Mouse (Mus musculus) C2C12 (cell line): ENCODE measurements around the gene Pkmyt1. TPM values are rescaled to one million over a fixed set of nuclear protein-coding genes. Genes with fewer than 3 reads are reported as not detected.

Experiments used
- H3K27me3 ChIP-seq: one replicate; pipeline ENCODE4 v1.6.1; 2011; ENCODE audit not compliant: control insufficient read depth, insufficient read depth, insufficient read length
- H3K36me3 ChIP-seq: one replicate; pipeline ENCODE4 v1.6.1; 2011; ENCODE audit not compliant: control insufficient read depth, insufficient read depth
- H3K4me3 ChIP-seq: one replicate; pipeline ENCODE4 v1.5.1; 2011; ENCODE audit warnings: mild to moderate bottlenecking, control low read depth; ENCODE audit not compliant: poor library complexity, insufficient read depth, severe bottlenecking
- H3K79me2 ChIP-seq: one replicate; pipeline ENCODE4 v1.6.1; 2011; ENCODE audit not compliant: control insufficient read depth, insufficient read depth
- H3K79me3 ChIP-seq: one replicate; pipeline ENCODE4 v1.6.1; 2011; ENCODE audit warnings: low read depth, control low read depth
- H3ac ChIP-seq: one replicate; pipeline ENCODE3; 2011; ENCODE audit warnings: low read depth; ENCODE audit not compliant: control insufficient read depth, insufficient read length
- CEBPB ChIP-seq: IDR thresholded peaks from one replicate; pipeline ENCODE4 v1.6.1; 2011; ENCODE audit warnings: low read depth, mild to moderate bottlenecking, control low read depth, moderate library complexity
- CTCF ChIP-seq: IDR thresholded peaks from one replicate; pipeline ENCODE4 v1.5.1; 2011; ENCODE audit not compliant: control insufficient read depth, insufficient read depth, insufficient read length
- FOSL1 ChIP-seq: IDR thresholded peaks from one replicate; pipeline ENCODE4 v1.8.0; 2011; ENCODE audit warnings: mild to moderate bottlenecking, low read length; ENCODE audit not compliant: poor library complexity, insufficient read depth, severe bottlenecking
- MAX ChIP-seq: IDR thresholded peaks from one replicate; pipeline ENCODE4 v1.6.1; 2011; ENCODE audit warnings: mild to moderate bottlenecking, control low read depth
- MYOD1 ChIP-seq: IDR thresholded peaks from one replicate; pipeline ENCODE4 v1.6.1; 2011; ENCODE audit warnings: low read depth; ENCODE audit not compliant: control insufficient read depth, insufficient read length
- MYOG ChIP-seq: IDR thresholded peaks from one replicate; pipeline ENCODE4 v1.6.1; 2011; ENCODE audit not compliant: control insufficient read depth, insufficient read length; ENCODE audit errors: extremely low read depth
- USF1 ChIP-seq: IDR thresholded peaks from one replicate; pipeline ENCODE4 v1.6.1; 2011; ENCODE audit warnings: low read depth, mild to moderate bottlenecking, control low read depth, moderate library complexity
- long read RNA-seq, 2 experiments: library from polyadenylated mRNA; unstranded; transcript quantifications; one replicate each; pipeline ENCODE4 v2.0.0; 2019 to 2020
- polyA plus RNA-seq: library from polyadenylated mRNA; unstranded; fragments of >200 nt; fragmentation: generic; extraction: Trizol; gene quantifications from one replicate; pipeline ENCODE4 v1.2.1, GENCODE M21; 2012; ENCODE audit warnings: missing spikeins

Gene Pkmyt1
- polyA plus RNA-seq = 14.8 TPM
- long read RNA-seq, experiment 1, transcript Pkmyt1-201 (8 exons, 2,040 nt) = major isoform, 5 of 9 reads
- long read RNA-seq, experiment 1, partial matches to known transcripts = 3 of 9 reads
- long read RNA-seq, experiment 1, other reads (novel, unspliced or antisense) = 1 of 9 reads
- long read RNA-seq, experiment 2, transcript Pkmyt1-201 (8 exons, 2,040 nt) = major isoform, 82 of 112 reads
- long read RNA-seq, experiment 2, partial matches to known transcripts = 4 of 112 reads
- long read RNA-seq, experiment 2, other reads (novel, unspliced or antisense) = 26 of 112 reads

DNA sequence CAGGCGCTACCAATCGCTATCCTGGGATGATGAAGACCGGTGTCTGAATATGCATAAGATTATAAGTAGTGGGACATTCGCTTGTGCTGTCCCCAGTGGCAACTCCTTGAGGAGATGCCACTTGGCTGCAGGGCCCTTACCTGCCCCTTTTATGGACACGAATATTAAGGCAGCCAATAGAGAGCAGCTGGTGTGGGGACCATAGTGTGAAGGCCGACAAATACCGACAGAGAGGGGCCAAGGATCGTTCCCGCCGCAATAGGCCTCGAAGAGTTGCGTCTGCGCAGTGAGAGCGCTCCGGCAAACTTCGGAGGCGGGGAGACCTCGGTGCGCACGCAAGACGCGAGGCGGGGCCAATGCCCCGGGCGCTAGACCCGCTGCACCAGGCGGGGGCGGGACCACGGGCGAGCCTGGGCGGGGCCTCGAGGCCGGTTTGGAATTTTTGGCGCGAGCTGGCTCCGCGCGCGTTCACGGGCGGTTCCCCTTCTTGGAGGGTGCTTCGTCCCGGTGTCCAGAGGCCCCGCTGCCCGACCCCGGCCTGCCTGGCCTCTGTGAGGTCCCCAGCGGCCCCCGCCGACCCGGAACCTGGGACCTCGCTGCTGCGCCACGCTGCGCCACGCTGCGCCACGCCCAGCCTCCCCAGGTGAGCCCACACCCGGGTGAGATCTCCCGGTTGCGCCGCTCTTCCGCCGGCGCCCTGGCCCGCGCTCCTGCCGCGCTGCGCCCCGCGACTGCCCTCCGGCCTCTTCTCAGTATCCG is at the start of gene Pkmyt1:
Gene Pkmyt1, plus strand, starts transcription at position 338 of the 759 bp plus-strand sequence.
- no peaks in the 10 kb centered on the region for H3K27me3 ChIP-seq
- peak within 1 kb of the TSS; percentile 64 for H3K4me3 ChIP-seq
- TF ChIP-seq FOSL1 = no peak
- peak; percentile 46 for TF ChIP-seq MAX

GRCm38 (mm10) chr17:23676473-23677031 is 49.6 kb upstream of the Pkmyt1 start:
- peaks cover 42% of the 10 kb centered on the region for H3K36me3 ChIP-seq
- H3ac ChIP-seq = peak overlapping the region; percentile 95
- TF ChIP-seq CEBPB (no peak), FOSL1 (peak; percentile 34), MYOD1 (peak; percentile 49)
- H3K79me2 ChIP-seq = peaks cover 57% of the 10 kb centered on the region
- H3K4me3 ChIP-seq = peak overlapping the region; percentile 87
- peaks cover 36% of the 10 kb centered on the region for H3K79me3 ChIP-seq
- H3K27me3 ChIP-seq = no peaks in the 10 kb centered on the region

More for the DNA sequence above, at the start of gene Pkmyt1:
- peaks cover 13% of the 10 kb centered on the region for H3K79me2 ChIP-seq
- peaks cover 7% of the 10 kb centered on the region for H3K79me3 ChIP-seq
- no peaks in the 10 kb centered on the region for H3K36me3 ChIP-seq
- H3ac ChIP-seq = peak within 1 kb of the TSS; percentile 90

- H3K36me3 ChIP-seq = peaks cover 36% of the 10 kb centered on the region
- H3ac ChIP-seq = peak within 1 kb of the TSS; percentile 95
- H3K79me2 ChIP-seq = peaks cover 50% of the 10 kb centered on the region
- peak within 1 kb of the TSS; percentile 87 for H3K4me3 ChIP-seq
- H3K27me3 ChIP-seq = no peaks in the 10 kb centered on the region
- TF ChIP-seq USF1 = no peak
- TF ChIP-seq MYOD1 = no peak
- no peak for TF ChIP-seq FOSL1
- no peak for TF ChIP-seq MYOG
- no peak for TF ChIP-seq MAX
- TF ChIP-seq CTCF = no peak
- no peak for TF ChIP-seq CEBPB
- H3K79me3 ChIP-seq = peaks cover 30% of the 10 kb centered on the region
These were observed 48.9 kb upstream of the Pkmyt1 start, which contains the start of gene Tnfrsf12a for GRCm38 (mm10) chr17:23677236-23677679. Tnfrsf12a (minus strand) TSS chr17:23677468.

DNA sequence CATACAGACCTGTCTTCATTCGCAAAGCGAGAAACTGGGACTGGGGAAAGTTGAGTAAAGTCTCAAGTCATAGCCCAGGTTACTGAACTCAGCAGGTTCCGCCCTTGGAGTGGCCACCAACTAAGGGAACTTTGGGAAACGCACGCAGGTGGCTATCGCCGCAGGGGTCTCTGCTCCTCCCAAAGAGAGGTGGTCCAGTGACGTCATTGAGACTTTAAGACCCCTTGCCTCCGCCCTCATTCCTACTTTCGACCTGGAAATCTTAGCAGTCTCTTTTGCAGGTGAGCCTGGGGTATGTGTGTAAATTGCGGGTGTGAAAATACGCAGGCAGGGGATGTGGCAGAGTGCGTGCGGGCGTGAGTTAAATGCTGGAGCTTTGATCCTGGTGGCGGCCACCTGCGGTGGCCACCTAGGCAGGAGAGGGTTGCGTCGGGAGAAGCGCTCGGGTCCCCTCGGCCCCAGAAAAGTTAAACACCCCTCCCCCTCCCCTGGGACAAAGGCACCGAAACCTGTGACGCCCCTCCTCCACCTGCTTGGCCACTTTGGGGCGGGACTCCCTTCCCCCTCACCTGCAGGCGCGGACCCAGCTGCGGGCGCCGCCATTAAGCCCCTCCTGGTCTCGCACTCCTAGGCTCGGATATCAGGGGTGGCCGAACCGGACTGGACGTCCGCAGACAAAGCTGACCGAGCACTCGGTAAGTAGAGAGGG is 46.9 kb upstream of the Pkmyt1 start, which contains the start of gene Cldn6:
Gene Cldn6, plus strand, starts transcription at position 123 of the 709 bp plus-strand sequence.
- peaks cover 20% of the 10 kb centered on the region for H3K36me3 ChIP-seq
- TF ChIP-seq FOSL1 = no peak
- TF ChIP-seq MAX = no peak

DNA sequence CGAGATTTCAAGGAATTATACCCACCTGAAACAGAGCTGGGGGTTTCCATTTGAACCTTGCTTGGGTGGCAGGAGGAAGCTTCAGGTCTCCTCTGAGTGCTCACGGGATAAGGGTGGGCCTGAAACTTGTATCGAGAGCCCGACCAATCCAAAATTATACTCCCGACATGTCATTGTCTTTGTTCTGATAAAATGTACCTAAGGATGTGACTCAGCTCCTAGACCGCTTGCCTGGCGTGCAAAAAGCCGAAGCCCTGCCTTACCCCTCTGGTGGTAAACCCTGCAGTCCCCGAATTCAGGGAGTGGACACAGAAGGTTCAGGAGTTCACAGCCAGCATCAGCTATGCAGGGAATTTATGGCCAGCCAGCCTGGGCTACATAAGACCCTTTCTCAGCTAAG is 45.8 kb upstream of the Pkmyt1 start:
- Histone ChIP-seq H3K79me3 (peaks cover 8% of the 10 kb centered on the region), H3ac (no peak overlapping the region), H3K36me3 (peaks cover 9% of the 10 kb centered on the region), H3K79me2 (peaks cover 19% of the 10 kb centered on the region), H3K4me3 (no peak overlapping the region), H3K27me3 (no peaks in the 10 kb centered on the region)
- TF ChIP-seq CEBPB (no peak), MYOG (no peak), MYOD1 (no peak), FOSL1 (no peak), USF1 (no peak), MAX (no peak), CTCF (no peak)

More for the DNA sequence above, 46.9 kb upstream of the Pkmyt1 start, which contains the start of gene Cldn6:
- peaks cover 30% of the 10 kb centered on the region for H3K79me2 ChIP-seq
- H3K4me3 ChIP-seq = no peak within 1 kb of the TSS
- H3K27me3 ChIP-seq = no peaks in the 10 kb centered on the region
- peaks cover 16% of the 10 kb centered on the region for H3K79me3 ChIP-seq
- H3ac ChIP-seq = no peak within 1 kb of the TSS
